Mouse (Mus musculus): ENCODE measurements around the gene Rps2.
A peak's percentile ranks its signal among the peaks of the same experiment; 100 is the strongest.
"Not testable (repeated sequence)": the region's sequence is repeated elsewhere in the genome, so short reads cannot be mapped to it uniquely, and the experiment has no call there.

The Rps2 gene

GRCm38 (mm10) chr17:24719494-24720222 lies 1.7 kb downstream of the Rps2 start:
- peaks cover 7% of the 10 kb centered on the region; the same call in 1 of the 2 replicates for H3K36me3 ChIP-seq (ENCODE audit: control insufficient read depth, insufficient read depth, low read length, poor library complexity, severe bottlenecking)
- peak; percentile 99 for DNase-seq (ENCODE audit: low read depth, low spot score)
- no peaks in the 10 kb centered on the region for H3K27me3 ChIP-seq (ENCODE audit: control insufficient read depth, insufficient read depth, low read length, poor library complexity, severe bottlenecking)

- H3K36me3 ChIP-seq (ENCODE audit: control insufficient read depth, insufficient read depth, low read length, poor library complexity, severe bottlenecking); DNase-seq (ENCODE audit: low read depth, low spot score); H3K27me3 ChIP-seq (ENCODE audit: control insufficient read depth, insufficient read depth, low read length, poor library complexity, severe bottlenecking): not testable (repeated sequence)
Measured at GRCm38 (mm10) chr17:24720616-24721015, 2.7 kb downstream of the Rps2 start.

- not testable (repeated sequence) for H3K27me3 ChIP-seq (ENCODE audit: control insufficient read depth, insufficient read depth, low read length, poor library complexity, severe bottlenecking); H3K36me3 ChIP-seq (ENCODE audit: control insufficient read depth, insufficient read depth, low read length, poor library complexity, severe bottlenecking); DNase-seq (ENCODE audit: low read depth, low spot score)
Measured at GRCm38 (mm10) chr17:24721383-24721955, 3.6 kb downstream of the Rps2 start.

GRCm38 (mm10) chr17:24722220-24722924 lies 4.5 kb downstream of the Rps2 start:
- Histone ChIP-seq H3K36me3 (ENCODE audit: control insufficient read depth, insufficient read depth, low read length, poor library complexity, severe bottlenecking) (peaks cover 7% of the 10 kb centered on the region; the same call in 1 of the 2 replicates), H3K27me3 (ENCODE audit: control insufficient read depth, insufficient read depth, low read length, poor library complexity, severe bottlenecking) (no peaks in the 10 kb centered on the region)
- DNase-seq (ENCODE audit: low read depth, low spot score), result no peak

GRCm38 (mm10) chr17:24723122-24723880 lies 5.4 kb downstream of the Rps2 start:
- no peak for DNase-seq (ENCODE audit: low read depth, low spot score)
- no peaks in the 10 kb centered on the region for H3K27me3 ChIP-seq (ENCODE audit: control insufficient read depth, insufficient read depth, low read length, poor library complexity, severe bottlenecking)

GRCm38 (mm10) chr17:24723881-24724180 lies 5.9 kb downstream of the Rps2 start:
- H3K27me3 ChIP-seq (ENCODE audit: control insufficient read depth, insufficient read depth, low read length, poor library complexity, severe bottlenecking), result no peaks in the 10 kb centered on the region
- H3K36me3 ChIP-seq (ENCODE audit: control insufficient read depth, insufficient read depth, low read length, poor library complexity, severe bottlenecking), result peaks cover 7% of the 10 kb centered on the region; the same call in 1 of the 2 replicates
- DNase-seq (ENCODE audit: low read depth, low spot score), result no peak

More at GRCm38 (mm10) chr17:24723122-24723880, 5.4 kb downstream of the Rps2 start:
- H3K36me3 ChIP-seq (ENCODE audit: control insufficient read depth, insufficient read depth, low read length, poor library complexity, severe bottlenecking), result peaks cover 7% of the 10 kb centered on the region; the same call in 1 of the 2 replicates

- peaks cover 7% of the 10 kb centered on the region; the same call in 1 of the 2 replicates for H3K36me3 ChIP-seq (ENCODE audit: control insufficient read depth, insufficient read depth, low read length, poor library complexity, severe bottlenecking)
- DNase-seq (ENCODE audit: low read depth, low spot score), result peak; percentile 97
- H3K27me3 ChIP-seq (ENCODE audit: control insufficient read depth, insufficient read depth, low read length, poor library complexity, severe bottlenecking), result no peaks in the 10 kb centered on the region
Measured at GRCm38 (mm10) chr17:24724184-24724583, 6.3 kb downstream of the Rps2 start, which contains the start of gene Ndufb10. Gene Ndufb10 (minus strand): TSS chr17:24724478.

GRCm38 (mm10) chr17:24725637-24726390 lies 7.9 kb downstream of the Rps2 start:
- no peak for DNase-seq (ENCODE audit: low read depth, low spot score)
- Histone ChIP-seq H3K27me3 (ENCODE audit: control insufficient read depth, insufficient read depth, low read length, poor library complexity, severe bottlenecking) (no peaks in the 10 kb centered on the region), H3K36me3 (ENCODE audit: control insufficient read depth, insufficient read depth, low read length, poor library complexity, severe bottlenecking) (peaks cover 5% of the 10 kb centered on the region; the same call in 1 of the 2 replicates)

GRCm38 (mm10) chr17:24727618-24728017 lies 9.7 kb downstream of the Rps2 start, which contains the start of gene Rpl3l:
Gene Rpl3l (plus strand): TSS chr17:24727820.
- DNase-seq (ENCODE audit: low read depth, low spot score), result no peak
- Histone ChIP-seq H3K36me3 (ENCODE audit: control insufficient read depth, insufficient read depth, low read length, poor library complexity, severe bottlenecking) (no peaks in the 10 kb centered on the region), H3K27me3 (ENCODE audit: control insufficient read depth, insufficient read depth, low read length, poor library complexity, severe bottlenecking) (no peaks in the 10 kb centered on the region)

- no peaks in the 10 kb centered on the region for H3K36me3 ChIP-seq (ENCODE audit: control insufficient read depth, insufficient read depth, low read length, poor library complexity, severe bottlenecking)
Measured at GRCm38 (mm10) chr17:24728184-24728583, 10.3 kb downstream of the Rps2 start.

GRCm38 (mm10) chr17:24729067-24729466 lies 11.2 kb downstream of the Rps2 start:
- DNase-seq (ENCODE audit: low read depth, low spot score), result no peak
- Histone ChIP-seq H3K27me3 (ENCODE audit: control insufficient read depth, insufficient read depth, low read length, poor library complexity, severe bottlenecking) (no peaks in the 10 kb centered on the region), H3K36me3 (ENCODE audit: control insufficient read depth, insufficient read depth, low read length, poor library complexity, severe bottlenecking) (no peaks in the 10 kb centered on the region)

More at GRCm38 (mm10) chr17:24728184-24728583, 10.3 kb downstream of the Rps2 start:
- H3K27me3 ChIP-seq (ENCODE audit: control insufficient read depth, insufficient read depth, low read length, poor library complexity, severe bottlenecking), result no peaks in the 10 kb centered on the region
- no peak for DNase-seq (ENCODE audit: low read depth, low spot score)

- no peaks in the 10 kb centered on the region for H3K36me3 ChIP-seq (ENCODE audit: control insufficient read depth, insufficient read depth, low read length, poor library complexity, severe bottlenecking)
- H3K27me3 ChIP-seq (ENCODE audit: control insufficient read depth, insufficient read depth, low read length, poor library complexity, severe bottlenecking), result no peaks in the 10 kb centered on the region
- no peak for DNase-seq (ENCODE audit: low read depth, low spot score)
Measured at GRCm38 (mm10) chr17:24730787-24731186, 12.9 kb downstream of the Rps2 start.

GRCm38 (mm10) chr17:24732233-24732935 lies 14.5 kb downstream of the Rps2 start:
- H3K36me3 ChIP-seq (ENCODE audit: control insufficient read depth, insufficient read depth, low read length, poor library complexity, severe bottlenecking), result no peaks in the 10 kb centered on the region
- H3K27me3 ChIP-seq (ENCODE audit: control insufficient read depth, insufficient read depth, low read length, poor library complexity, severe bottlenecking), result no peaks in the 10 kb centered on the region
- no peak for DNase-seq (ENCODE audit: low read depth, low spot score)

Measured in splenic B cell, adult 2 months (primary cell).